In genomic region chr5:64504507-64504906, GRCm38 (mm10) we compare ENCODE assay signal across 9 mouse cellular contexts.
DNase-seq lines count a peak whose midpoint lies in the region; ATAC-seq and TF ChIP-seq lines count a peak whose summit lies in the region.
"Had no signal": no experiment of that assay in that cellular context is flagged by ENCODE, and none has a peak within 500 bp of the region (broad histone marks: within the 10 kb centered on the region; RNA-seq: fewer than 3 reads in every experiment).

No protein-coding gene starts in this region.

- no peak overlapping the region for H3K9ac ChIP-seq in lung, embryonic 16.5 days (ENCODE audit: low read length)
- no peak overlapping the region for H3K9ac ChIP-seq in intestine, postnatal 0 days (ENCODE audit: low read depth, low read length)
- H3K9ac ChIP-seq: embryonic facial prominence, embryonic 12.5 days had no signal

- no peak for ATAC-seq in lung, embryonic 16.5 days (ENCODE audit: low read depth)
- ATAC-seq in intestine, postnatal 0 days: no peak
- no peak for ATAC-seq in megakaryocyte, adult 5-6 weeks (ENCODE audit: poor library complexity, severe bottlenecking)

- H3K9me3 ChIP-seq in lung, embryonic 16.5 days (ENCODE audit: control insufficient read depth, low read length): no peaks in the 10 kb centered on the region
- H3K9me3 ChIP-seq in intestine, postnatal 0 days (ENCODE audit: control insufficient read depth): no peaks in the 10 kb centered on the region
- H3K9me3 ChIP-seq: embryonic facial prominence, embryonic 12.5 days had no signal

- peaks cover 33% of the 10 kb centered on the region for H3K4me1 ChIP-seq in lung, embryonic 16.5 days (replicated peaks; ENCODE audit: control insufficient read depth, insufficient read depth, low read length)
- H3K4me1 ChIP-seq in intestine, postnatal 0 days (replicated peaks; ENCODE audit: control insufficient read depth, insufficient read depth, low read length): peaks cover 5% of the 10 kb centered on the region; the same call in 1 of the 2 replicates

- H3K27me3 ChIP-seq in lung, embryonic 16.5 days (ENCODE audit: control insufficient read depth, insufficient read depth, low read depth, low read length): no peaks in the 10 kb centered on the region
- no peaks in the 10 kb centered on the region for H3K27me3 ChIP-seq in intestine, postnatal 0 days (replicated peaks; ENCODE audit: control insufficient read depth, insufficient read depth, low read length)
- H3K27me3 ChIP-seq: embryonic facial prominence, embryonic 12.5 days had no signal

- no peak overlapping the region for H3K4me3 ChIP-seq in lung, embryonic 16.5 days (ENCODE audit: low read length)
- no peak overlapping the region for H3K4me3 ChIP-seq in intestine, postnatal 0 days (ENCODE audit: low read depth, low read length)

- TF ChIP-seq CTCF in intestine, postnatal 0 days (IDR thresholded peaks at IDR 0.05; ENCODE audit: low read depth): no peak

- H3K36me3 ChIP-seq in lung, embryonic 16.5 days (ENCODE audit: control insufficient read depth, insufficient read depth, low read length): no peaks in the 10 kb centered on the region
- H3K36me3 ChIP-seq in intestine, postnatal 0 days (ENCODE audit: control insufficient read depth, insufficient read depth): no peaks in the 10 kb centered on the region
- H3K36me3 ChIP-seq: embryonic facial prominence, embryonic 12.5 days had no signal

- peak overlapping the region; percentile 88 for H3K27ac ChIP-seq in lung, embryonic 16.5 days (ENCODE audit: low read length)
- H3K27ac ChIP-seq in intestine, postnatal 0 days (ENCODE audit: low read depth, low read length): 0 out of 2 replicates have a peak overlapping the region, but pooled peaks have one; percentile 89

- H3K4me2 ChIP-seq in lung, embryonic 16.5 days (ENCODE audit: low read depth, low read length): no peak overlapping the region
- H3K4me2 ChIP-seq in intestine, postnatal 0 days (replicated peaks; ENCODE audit: low read depth): no peak overlapping the region

- DNase-seq in adrenal gland, adult 8-10 months: peak; percentile 30
- no peak for DNase-seq in adrenal gland, postnatal 4 days (ENCODE audit: low spot score in 2 of 2)
- no peak for DNase-seq in lung, postnatal 10 days
- peak; percentile 18 for DNase-seq in neural tube, embryonic 10.5 days (ENCODE audit: extremely low spot score, low spot score)
- DNase-seq in layer of hippocampus, adult 18-20 months (ENCODE audit: low spot score in 2 of 2): no peak

- 64% methylated on average over 6 of the region's 6 CpGs for WGBS in lung, embryonic 16.5 days
- 86% methylated on average over 6 of the region's 6 CpGs for WGBS in intestine, postnatal 0 days

Comparison
In these comparisons a context has a peak if more than half of its experiments do, and no peak if none do; other contexts are left out.
1. DNase-seq: peak in adrenal gland, adult 8-10 months (single experiment) and neural tube, embryonic 10.5 days (single experiment); none in adrenal gland, postnatal 4 days (0 of 2), lung, postnatal 10 days (single experiment) and layer of hippocampus, adult 18-20 months (0 of 2).